Mouse (Mus musculus) embryonic fibroblast, embryonic 13.5 days (primary cell): Measurements from ENCODE around the gene Gm10282.

ENCODE experiments used
- CTCF ChIP-seq: IDR thresholded peaks from 2 replicates; pipeline ENCODE4 v1.5.1; 2011; ENCODE audit warnings: mild to moderate bottlenecking, control low read depth, low read length, moderate library complexity, borderline replicate concordance; ENCODE audit not compliant: insufficient read depth
- POLR2A ChIP-seq: IDR thresholded peaks from 2 replicates; pipeline ENCODE4 v1.6.1; 2011; ENCODE audit warnings: low read depth, mild to moderate bottlenecking, control low read depth, low read length, moderate library complexity

DNA sequence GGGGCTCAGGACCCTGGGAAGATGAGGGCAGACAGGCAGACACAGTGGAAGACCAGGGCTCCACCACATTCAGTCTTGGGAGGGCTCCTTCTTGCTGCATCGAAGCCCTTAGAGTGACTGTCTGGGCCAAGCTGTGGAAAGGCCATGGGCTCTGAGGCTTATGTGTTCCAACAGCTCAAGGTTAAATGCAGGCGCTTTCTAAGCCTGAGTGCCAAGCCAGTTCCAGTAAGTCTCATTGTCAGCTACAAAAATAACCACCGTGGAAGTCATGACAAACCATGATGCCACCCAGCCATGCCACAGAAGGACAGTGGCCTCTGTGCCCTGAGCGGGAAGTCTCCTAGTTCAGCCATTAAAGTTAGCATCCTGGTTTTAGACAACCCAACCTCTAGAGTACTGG lies 26.6 kb upstream of the Gm10282 start:
- TF ChIP-seq POLR2A: no peak
- TF ChIP-seq CTCF: no peak
